Mouse (Mus musculus) urinary bladder, postnatal 4 days (tissue): Measurements from ENCODE around the gene Aff3.

Source experiments
- DNase-seq, 2 experiments: peaks; one replicate each; pipeline ENCODE4 v3.0.0; 2021 to 2022; ENCODE audit warnings: low spot score in 2 of 2

Gene Aff3

DNA sequence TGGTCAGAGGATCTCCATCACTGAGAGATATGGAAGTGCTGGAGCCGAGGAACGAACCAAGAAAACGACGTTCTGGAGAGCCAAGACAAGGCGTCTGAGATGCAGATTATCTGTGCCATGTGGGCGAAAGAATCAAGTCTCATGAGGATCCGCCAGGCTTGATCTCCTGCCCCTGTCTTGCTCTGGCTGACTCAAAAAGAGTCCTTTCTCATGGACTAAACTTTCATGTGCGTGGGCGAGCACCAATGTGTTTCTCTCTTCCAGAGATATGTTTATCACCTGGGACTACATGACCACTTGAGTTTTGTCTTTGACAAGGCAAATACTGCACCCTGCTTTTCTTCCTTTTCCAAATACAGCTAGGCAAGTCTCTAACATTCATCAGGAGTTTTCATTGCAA is 6.4 kb downstream of the Aff3 start:
- DNase-seq = no peak

DNA sequence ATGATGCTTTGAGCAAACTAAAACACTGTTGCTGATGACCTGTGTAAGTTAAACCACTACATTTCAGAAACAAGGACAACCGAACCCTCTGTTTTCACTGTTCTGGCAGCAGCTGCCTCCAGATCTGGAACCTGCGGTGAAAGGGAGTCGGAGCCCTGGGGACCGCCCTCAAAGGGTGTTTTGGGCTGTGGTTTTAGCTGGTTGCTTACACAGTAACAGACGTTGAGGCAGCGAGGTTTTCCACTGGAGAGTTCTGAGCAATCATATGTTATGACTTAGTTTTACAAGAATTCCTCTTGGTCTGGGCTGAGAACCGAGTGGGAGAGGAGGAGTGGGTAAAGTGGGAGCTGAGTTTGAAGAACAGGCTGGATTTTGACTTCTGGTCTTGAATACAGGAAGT is 7.1 kb downstream of the Aff3 start:
- DNase-seq = no peak

DNA sequence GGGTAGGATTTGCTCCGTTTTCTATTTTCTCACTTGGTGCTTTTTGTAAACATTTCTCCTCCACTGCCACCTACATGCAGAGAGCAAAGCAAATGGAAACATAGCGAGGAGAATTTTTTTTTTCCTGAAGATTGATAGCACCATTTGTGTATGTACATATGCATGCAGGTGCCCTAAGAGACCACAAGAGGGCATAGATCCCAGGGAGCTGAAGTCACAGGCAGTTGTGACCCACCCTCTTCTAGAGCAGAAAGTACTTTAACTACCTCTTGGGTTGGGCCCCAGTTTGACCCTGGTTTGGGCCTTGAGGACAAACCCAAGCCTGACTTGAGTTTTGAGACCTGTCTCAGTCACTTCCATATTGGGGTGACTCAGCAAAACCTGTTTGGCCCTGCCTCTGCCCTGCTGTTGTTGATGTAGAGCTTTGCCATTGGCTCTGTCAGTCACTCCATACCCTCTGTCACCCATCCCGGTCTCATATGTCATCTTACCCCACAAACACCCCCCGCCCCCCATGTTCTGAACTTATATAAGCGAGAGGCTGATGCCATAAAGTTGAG is 9.7 kb downstream of the Aff3 start:
- no peak for DNase-seq

DNA sequence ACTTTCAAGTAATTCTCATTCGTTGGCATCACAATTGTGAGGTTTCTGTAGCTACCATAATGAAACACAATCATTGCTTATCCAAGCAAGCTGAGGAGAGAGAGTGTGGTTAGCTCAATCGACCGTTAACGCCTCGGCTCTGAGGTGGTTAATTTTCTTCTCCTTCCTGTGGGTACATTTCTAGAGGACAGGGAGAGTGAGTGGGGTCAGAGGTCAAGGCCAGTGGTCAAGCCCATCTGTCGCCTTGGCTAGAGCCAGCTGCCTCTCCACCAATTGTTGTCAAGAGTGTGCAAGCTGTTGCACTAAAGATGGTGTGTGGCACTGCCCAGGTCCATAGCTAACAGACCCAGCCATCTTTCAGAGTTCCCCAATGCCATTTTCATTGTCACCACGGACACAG is 14.7 kb downstream of the Aff3 start:
- no peak for DNase-seq

DNA sequence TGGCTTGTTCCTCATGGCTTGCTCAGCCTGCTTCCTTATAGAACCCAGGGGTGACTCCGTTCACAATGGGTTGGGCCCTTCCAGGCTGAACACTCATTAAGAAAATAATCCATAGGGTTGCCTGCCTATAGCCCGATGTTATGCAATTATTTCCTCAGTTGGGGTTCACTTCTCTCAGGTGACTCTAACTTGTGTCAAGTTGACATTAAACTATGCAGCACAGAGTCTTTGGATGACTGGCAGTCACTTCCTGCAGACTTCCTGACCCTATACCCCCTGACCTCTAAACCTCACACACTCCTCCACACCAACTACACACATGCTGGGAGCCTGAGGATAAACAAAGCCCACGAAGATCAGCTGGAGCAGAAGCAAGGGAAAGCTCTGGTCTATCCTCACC is 15.6 kb downstream of the Aff3 start:
- DNase-seq = no peak

GRCm38 (mm10) chr1:38642288-38642687 is 22.5 kb downstream of the Aff3 start:
- no peak for DNase-seq

GRCm38 (mm10) chr1:38639669-38640068 is 25.1 kb downstream of the Aff3 start:
- DNase-seq = no peak

GRCm38 (mm10) chr1:38635596-38635995 is 29.2 kb downstream of the Aff3 start:
- no peak for DNase-seq

DNA sequence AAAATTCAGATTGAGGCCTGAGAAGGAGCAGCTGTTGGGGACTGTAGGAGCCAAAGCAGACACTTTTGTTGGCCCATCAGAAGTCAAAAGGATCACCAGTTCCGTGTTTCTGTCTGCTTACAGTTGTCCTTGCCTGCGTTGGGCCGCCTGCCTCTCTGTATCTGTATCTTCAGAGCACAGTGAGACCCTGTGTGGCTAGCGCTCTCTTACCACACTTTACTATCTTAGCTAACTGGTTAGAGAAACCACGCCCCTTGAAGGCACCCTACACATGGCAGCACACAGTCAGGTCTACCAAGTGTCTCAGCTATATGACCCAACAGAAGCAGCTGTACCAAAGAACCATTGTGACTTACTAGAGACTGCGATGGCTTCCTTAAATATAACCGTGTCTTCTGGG is 30.7 kb downstream of the Aff3 start:
- no peak for DNase-seq

DNA sequence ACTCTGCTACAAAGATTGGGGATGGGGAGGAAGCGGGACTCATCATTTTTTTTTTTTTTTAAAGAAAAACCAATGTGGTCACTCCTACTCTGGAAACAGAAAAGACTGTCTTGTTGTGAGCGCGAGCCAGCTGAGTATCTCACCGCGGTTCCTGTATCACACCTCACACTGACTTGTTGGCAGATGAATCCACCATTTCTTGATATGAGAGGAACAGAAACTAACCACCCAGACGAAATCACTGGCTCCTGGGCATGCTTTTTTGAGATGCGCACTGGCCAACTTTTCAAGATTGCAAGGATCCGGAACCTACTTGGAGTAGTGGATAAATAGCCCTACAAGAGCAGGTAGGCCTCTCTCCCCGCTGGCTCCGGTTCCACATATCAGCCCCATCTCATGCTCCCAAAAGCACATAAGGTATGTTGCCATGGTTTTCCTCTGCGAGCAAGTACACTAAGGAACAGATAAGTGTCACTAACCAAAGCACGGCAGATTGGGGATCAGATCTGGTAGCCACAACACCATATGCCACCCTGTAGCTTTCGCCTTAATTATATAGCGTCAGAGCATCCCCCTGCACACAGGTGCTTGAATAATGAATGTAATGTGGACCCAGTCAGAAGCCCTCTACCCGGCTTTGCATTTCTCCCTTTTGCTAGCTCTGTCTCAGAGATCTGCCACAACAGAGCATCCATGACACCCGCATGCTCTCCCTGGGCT is 32.1 kb downstream of the Aff3 start:
- no peak for DNase-seq

- DNase-seq = no peak
Measured at GRCm38 (mm10) chr1:38631501-38632279, 33.1 kb downstream of the Aff3 start.

- peak in 1 of 2 experiments; percentile 71 for DNase-seq
Measured at GRCm38 (mm10) chr1:38628901-38629585, 35.7 kb downstream of the Aff3 start.

GRCm38 (mm10) chr1:38628426-38628825 is 36.3 kb downstream of the Aff3 start:
- no peak for DNase-seq

DNA sequence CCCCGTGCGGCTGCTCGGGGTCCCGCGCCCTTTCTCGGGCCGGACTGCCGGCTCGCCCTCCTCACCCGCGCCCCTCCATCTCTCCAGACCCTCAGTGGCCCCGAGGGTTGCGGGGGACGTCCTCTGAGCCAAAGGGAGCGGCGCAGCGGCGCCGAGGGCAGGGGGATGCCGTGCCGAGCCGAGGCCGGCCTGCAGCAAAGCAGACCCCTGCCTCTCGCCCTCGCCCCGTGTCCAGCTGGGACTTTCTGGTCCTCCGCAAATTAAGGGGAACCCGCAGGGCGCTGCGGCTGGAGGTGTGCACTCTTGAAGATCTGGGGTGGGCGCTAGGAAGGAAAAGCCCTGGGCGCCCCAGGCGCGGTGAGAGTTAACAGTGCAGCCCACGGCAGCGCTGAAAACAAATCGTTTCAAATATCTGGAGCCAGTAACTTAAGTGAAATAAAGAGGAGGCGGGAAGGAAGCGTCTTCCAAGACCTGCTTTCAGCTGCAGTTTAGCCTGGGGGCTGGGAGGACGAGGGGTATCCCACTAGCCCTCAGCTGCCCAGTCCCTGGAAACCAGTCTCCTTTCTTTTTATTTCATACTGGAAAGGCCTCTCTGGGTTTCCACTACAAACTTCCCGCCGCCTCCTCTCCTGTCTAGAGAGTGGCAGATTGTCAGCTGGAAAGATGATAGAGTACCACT is 36.9 kb downstream of the Aff3 start:
- peak in 1 of 2 experiments; percentile 32 for DNase-seq

- peak; percentile 54 to 64 for DNase-seq
Measured at GRCm38 (mm10) chr1:38626739-38627661, 37.8 kb downstream of the Aff3 start.

- DNase-seq = no peak
Measured at GRCm38 (mm10) chr1:38626388-38626738, 38.4 kb downstream of the Aff3 start.

DNA sequence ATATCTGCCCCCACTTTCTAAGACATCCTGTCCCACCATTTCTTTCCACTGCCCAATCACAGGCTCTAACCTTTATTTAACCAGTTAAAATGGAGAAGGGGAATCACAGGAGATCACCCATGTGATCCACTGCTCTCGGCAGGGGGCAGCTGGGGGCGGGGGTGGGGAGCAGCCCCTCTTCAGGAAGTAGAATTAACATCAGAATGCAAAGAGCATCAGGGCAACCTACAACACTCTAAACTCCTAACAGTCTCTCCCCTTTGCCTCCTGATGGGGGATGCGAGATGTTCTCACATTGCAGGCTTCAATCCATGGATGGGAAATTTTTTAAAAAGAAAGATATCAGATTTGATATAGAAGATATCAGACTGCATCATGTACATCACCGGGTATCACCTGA is 42.9 kb downstream of the Aff3 start:
- no peak for DNase-seq

DNA sequence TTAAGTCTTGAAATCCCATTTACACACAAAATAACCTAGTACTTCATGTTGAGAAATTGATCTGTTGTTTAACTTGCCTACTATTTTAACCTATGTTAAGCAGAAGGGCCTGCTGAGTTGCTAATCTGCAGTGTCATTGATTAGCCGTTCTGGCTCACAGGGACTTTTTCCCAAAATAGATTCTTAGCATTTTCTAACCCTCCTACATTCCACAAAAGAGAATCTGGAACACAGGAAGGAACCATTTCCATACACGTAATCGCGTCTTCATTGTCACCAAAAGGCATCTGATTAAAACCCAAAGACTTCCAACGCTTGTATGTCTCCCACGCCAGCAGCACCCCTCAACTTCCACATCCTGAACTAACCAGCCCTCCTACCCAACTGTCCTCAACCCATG is 44.4 kb downstream of the Aff3 start:
- DNase-seq = no peak

DNA sequence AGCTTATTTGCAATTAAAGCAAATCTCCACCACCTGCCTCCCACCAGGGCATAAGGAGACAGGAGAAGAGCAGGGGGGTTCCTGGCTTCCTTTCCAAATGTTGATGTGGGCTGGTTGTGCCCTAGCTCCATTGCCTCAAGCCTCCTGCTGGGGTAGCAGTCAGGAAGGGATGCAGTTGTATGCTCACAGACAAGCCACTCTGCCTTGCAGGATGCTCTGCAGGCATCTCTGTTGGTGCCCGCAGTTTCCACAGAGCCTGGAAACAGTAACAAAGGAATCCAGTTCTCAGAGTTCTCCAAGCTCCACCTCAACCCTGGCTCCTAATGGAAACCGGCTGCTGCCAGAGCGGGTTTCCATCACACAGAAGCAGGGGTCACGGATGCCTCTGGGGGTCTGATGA is 58.0 kb downstream of the Aff3 start:
- no peak for DNase-seq

GRCm38 (mm10) chr1:38605426-38605825 is 59.3 kb downstream of the Aff3 start:
- DNase-seq = no peak

GRCm38 (mm10) chr1:38604611-38605010 is 60.1 kb downstream of the Aff3 start:
- DNase-seq = no peak
